Mouse (Mus musculus) left cerebral cortex, adult 9 months (tissue): ENCODE measurements around the gene Foxc1.

Experiments used
- DNase-seq, 2 experiments: peaks; one replicate each; pipeline ENCODE4 v3.0.0; 2022; ENCODE audit warnings: low spot score in 2 of 2

Gene Foxc1

GRCm38 (mm10) chr13:31806890-31807735 lies 680 bp downstream of the Foxc1 start:
- DNase-seq = no peak

GRCm38 (mm10) chr13:31807736-31808115 lies 1.3 kb downstream of the Foxc1 start:
- no peak for DNase-seq

GRCm38 (mm10) chr13:31808116-31808803 lies 1.8 kb downstream of the Foxc1 start:
- DNase-seq = no peak

- DNase-seq = no peak
Measured at GRCm38 (mm10) chr13:31808804-31809420, 2.5 kb downstream of the Foxc1 start.

GRCm38 (mm10) chr13:31809701-31810100 lies 3.3 kb downstream of the Foxc1 start:
- no peak for DNase-seq

GRCm38 (mm10) chr13:31810375-31810692 lies 3.9 kb downstream of the Foxc1 start:
- DNase-seq = no peak

GRCm38 (mm10) chr13:31810693-31811541 lies 4.5 kb downstream of the Foxc1 start:
- no peak for DNase-seq

- DNase-seq = no peak
Measured at GRCm38 (mm10) chr13:31811542-31812021, 5.1 kb downstream of the Foxc1 start.

- DNase-seq = no peak
Measured at GRCm38 (mm10) chr13:31812701-31813100, 6.3 kb downstream of the Foxc1 start.

- no peak for DNase-seq
Measured at GRCm38 (mm10) chr13:31815383-31816003, 9.1 kb downstream of the Foxc1 start.

- no peak for DNase-seq
Measured at GRCm38 (mm10) chr13:31818337-31818736, 11.9 kb downstream of the Foxc1 start.

- DNase-seq = no peak
Measured at GRCm38 (mm10) chr13:31819664-31820405, 13.4 kb downstream of the Foxc1 start.

GRCm38 (mm10) chr13:31820587-31821017 lies 14.2 kb downstream of the Foxc1 start:
- no peak for DNase-seq

- DNase-seq = no peak
Measured at GRCm38 (mm10) chr13:31821050-31821449, 14.6 kb downstream of the Foxc1 start.

GRCm38 (mm10) chr13:31823316-31823715 lies 16.9 kb downstream of the Foxc1 start:
- DNase-seq = no peak

GRCm38 (mm10) chr13:31825180-31825579 lies 18.7 kb downstream of the Foxc1 start:
- no peak for DNase-seq

- no peak for DNase-seq
Measured at GRCm38 (mm10) chr13:31827160-31827559, 20.7 kb downstream of the Foxc1 start.

GRCm38 (mm10) chr13:31827820-31828332 lies 21.4 kb downstream of the Foxc1 start:
- DNase-seq = no peak

- DNase-seq = no peak
Measured at GRCm38 (mm10) chr13:31828446-31828845, 22.0 kb downstream of the Foxc1 start.

GRCm38 (mm10) chr13:31830332-31830731 lies 23.9 kb downstream of the Foxc1 start:
- DNase-seq = no peak
